Mouse (Mus musculus): ENCODE measurements around the gene Vpreb2. TPM values are rescaled to one million over a fixed set of nuclear protein-coding genes. Genes with fewer than 3 reads are reported as not detected.
"Not testable (repeated sequence)": the region's sequence is repeated elsewhere in the genome, so short reads cannot be mapped to it uniquely, and the experiment has no call there.

Gene Vpreb2
- polyA plus RNA-seq, 1 experiment from 2014 or later, result not detected

- H3K4me2 ChIP-seq (replicated peaks; ENCODE audit: low read depth, low read length), result no peak overlapping the region
- 73% methylated on average over 5 of the region's 5 CpGs for WGBS
Observed at GRCm38 (mm10) chr16:17984231-17984630, 4.0 kb downstream of the Vpreb2 start.

GRCm38 (mm10) chr16:17985078-17985477, 4.8 kb downstream of the Vpreb2 start:
- no peak for ATAC-seq (ENCODE audit: low FRiP score, low TSS enrichment)
- Histone ChIP-seq H3K9me3 (ENCODE audit: control insufficient read depth, low read length) (peaks cover 5% of the 10 kb centered on the region; the same call in 1 of the 2 replicates), H3K4me1 (ENCODE audit: control insufficient read depth, insufficient read depth, low read length) (no peaks in the 10 kb centered on the region), H3K27me3 (ENCODE audit: control insufficient read depth, insufficient read depth, low read length) (no peaks in the 10 kb centered on the region), H3K9ac (ENCODE audit: low read depth, low read length) (no peak overlapping the region), H3K4me2 (replicated peaks; ENCODE audit: low read depth, low read length) (no peak overlapping the region), H3K36me3 (ENCODE audit: control insufficient read depth, insufficient read depth, low read length) (no peaks in the 10 kb centered on the region), H3K27ac (ENCODE audit: low read depth, low read length) (no peak overlapping the region), H3K4me3 (ENCODE audit: low read length) (no peak overlapping the region)
- WGBS, result 63% methylated on average over 5 of the region's 5 CpGs

More at GRCm38 (mm10) chr16:17984231-17984630, 4.0 kb downstream of the Vpreb2 start:
- Histone ChIP-seq H3K4me1 (ENCODE audit: control insufficient read depth, insufficient read depth, low read length) (no peaks in the 10 kb centered on the region), H3K27me3 (ENCODE audit: control insufficient read depth, insufficient read depth, low read length) (no peaks in the 10 kb centered on the region), H3K9ac (ENCODE audit: low read depth, low read length) (no peak overlapping the region), H3K9me3 (ENCODE audit: control insufficient read depth, low read length) (no peaks in the 10 kb centered on the region), H3K4me3 (ENCODE audit: low read length) (no peak overlapping the region), H3K27ac (ENCODE audit: low read depth, low read length) (no peak overlapping the region), H3K36me3 (ENCODE audit: control insufficient read depth, insufficient read depth, low read length) (no peaks in the 10 kb centered on the region)
- ATAC-seq (ENCODE audit: low FRiP score, low TSS enrichment), result no peak

- no peak overlapping the region for H3K4me3 ChIP-seq (ENCODE audit: low read length)
- no peak overlapping the region for H3K27ac ChIP-seq (ENCODE audit: low read depth, low read length)
- H3K4me1 ChIP-seq (ENCODE audit: control insufficient read depth, insufficient read depth, low read length), result no peaks in the 10 kb centered on the region
- no peak for ATAC-seq (ENCODE audit: low FRiP score, low TSS enrichment)
- H3K36me3 ChIP-seq (ENCODE audit: control insufficient read depth, insufficient read depth, low read length), result no peaks in the 10 kb centered on the region
- H3K27me3 ChIP-seq (ENCODE audit: control insufficient read depth, insufficient read depth, low read length), result no peaks in the 10 kb centered on the region
- H3K9ac ChIP-seq (ENCODE audit: low read depth, low read length), result no peak overlapping the region
- no peak overlapping the region for H3K4me2 ChIP-seq (replicated peaks; ENCODE audit: low read depth, low read length)
- peaks cover 14% of the 10 kb centered on the region for H3K9me3 ChIP-seq (ENCODE audit: control insufficient read depth, low read length)
- WGBS, result 62% methylated on average over 10 of the region's 10 CpGs
Observed at GRCm38 (mm10) chr16:17986456-17987132, 6.4 kb downstream of the Vpreb2 start.

- Histone ChIP-seq H3K27ac (ENCODE audit: low read depth, low read length) (no peak overlapping the region), H3K4me3 (ENCODE audit: low read length) (no peak overlapping the region), H3K9ac (ENCODE audit: low read depth, low read length) (no peak overlapping the region), H3K27me3 (ENCODE audit: control insufficient read depth, insufficient read depth, low read length) (no peaks in the 10 kb centered on the region), H3K4me2 (replicated peaks; ENCODE audit: low read depth, low read length) (no peak overlapping the region), H3K36me3 (ENCODE audit: control insufficient read depth, insufficient read depth, low read length) (no peaks in the 10 kb centered on the region), H3K9me3 (ENCODE audit: control insufficient read depth, low read length) (peaks cover 20% of the 10 kb centered on the region), H3K4me1 (ENCODE audit: control insufficient read depth, insufficient read depth, low read length) (no peaks in the 10 kb centered on the region)
- 76% methylated on average over 1 of the region's 1 CpGs for WGBS
- ATAC-seq (ENCODE audit: low FRiP score, low TSS enrichment), result no peak
Observed at GRCm38 (mm10) chr16:17987703-17988102, 7.5 kb downstream of the Vpreb2 start.

- H3K36me3 ChIP-seq (ENCODE audit: control insufficient read depth, insufficient read depth, low read length); H3K4me2 ChIP-seq (replicated peaks; ENCODE audit: low read depth, low read length); H3K27me3 ChIP-seq (ENCODE audit: control insufficient read depth, insufficient read depth, low read length); H3K4me1 ChIP-seq (ENCODE audit: control insufficient read depth, insufficient read depth, low read length); H3K27ac ChIP-seq (ENCODE audit: low read depth, low read length); ATAC-seq (ENCODE audit: low FRiP score, low TSS enrichment); H3K4me3 ChIP-seq (ENCODE audit: low read length); H3K9ac ChIP-seq (ENCODE audit: low read depth, low read length): not testable (repeated sequence)
- WGBS, result 96% methylated on average over 16 of the region's 16 CpGs
- peaks cover 20% of the 10 kb centered on the region for H3K9me3 ChIP-seq (ENCODE audit: control insufficient read depth, low read length)
Observed at GRCm38 (mm10) chr16:17992321-17992720, 12.1 kb downstream of the Vpreb2 start.

- no peak for ATAC-seq (ENCODE audit: low FRiP score, low TSS enrichment)
- Histone ChIP-seq H3K27me3 (ENCODE audit: control insufficient read depth, insufficient read depth, low read length) (no peaks in the 10 kb centered on the region), H3K36me3 (ENCODE audit: control insufficient read depth, insufficient read depth, low read length) (no peaks in the 10 kb centered on the region), H3K4me3 (ENCODE audit: low read length) (no peak overlapping the region), H3K4me1 (ENCODE audit: control insufficient read depth, insufficient read depth, low read length) (no peaks in the 10 kb centered on the region), H3K4me2 (replicated peaks; ENCODE audit: low read depth, low read length) (no peak overlapping the region), H3K9ac (ENCODE audit: low read depth, low read length) (no peak overlapping the region), H3K27ac (ENCODE audit: low read depth, low read length) (no peak overlapping the region), H3K9me3 (ENCODE audit: control insufficient read depth, low read length) (no peaks in the 10 kb centered on the region)
- WGBS, result 92% methylated on average over 5 of the region's 5 CpGs
Observed at GRCm38 (mm10) chr16:17999668-18000067, 19.4 kb downstream of the Vpreb2 start.

- Histone ChIP-seq H3K27me3 (ENCODE audit: control insufficient read depth, insufficient read depth, low read length) (no peaks in the 10 kb centered on the region), H3K9me3 (ENCODE audit: control insufficient read depth, low read length) (no peaks in the 10 kb centered on the region), H3K9ac (ENCODE audit: low read depth, low read length) (no peak overlapping the region), H3K4me3 (ENCODE audit: low read length) (no peak overlapping the region), H3K4me2 (replicated peaks; ENCODE audit: low read depth, low read length) (no peak overlapping the region), H3K36me3 (ENCODE audit: control insufficient read depth, insufficient read depth, low read length) (no peaks in the 10 kb centered on the region), H3K27ac (ENCODE audit: low read depth, low read length) (no peak overlapping the region), H3K4me1 (ENCODE audit: control insufficient read depth, insufficient read depth, low read length) (no peaks in the 10 kb centered on the region)
- 75% methylated on average over 5 of the region's 5 CpGs for WGBS
- ATAC-seq (ENCODE audit: low FRiP score, low TSS enrichment), result no peak
Observed at GRCm38 (mm10) chr16:18004589-18004988, 24.4 kb downstream of the Vpreb2 start.

- Histone ChIP-seq H3K4me2 (replicated peaks; ENCODE audit: low read depth, low read length) (no peak overlapping the region), H3K36me3 (ENCODE audit: control insufficient read depth, insufficient read depth, low read length) (no peaks in the 10 kb centered on the region), H3K27me3 (ENCODE audit: control insufficient read depth, insufficient read depth, low read length) (no peaks in the 10 kb centered on the region), H3K4me3 (ENCODE audit: low read length) (no peak overlapping the region), H3K9ac (ENCODE audit: low read depth, low read length) (no peak overlapping the region), H3K9me3 (ENCODE audit: control insufficient read depth, low read length) (no peaks in the 10 kb centered on the region), H3K27ac (ENCODE audit: low read depth, low read length) (no peak overlapping the region), H3K4me1 (ENCODE audit: control insufficient read depth, insufficient read depth, low read length) (no peaks in the 10 kb centered on the region)
- no peak for ATAC-seq (ENCODE audit: low FRiP score, low TSS enrichment)
- WGBS, result 48% methylated on average over 4 of the region's 4 CpGs
Observed at GRCm38 (mm10) chr16:18007083-18007482, 26.9 kb downstream of the Vpreb2 start.

GRCm38 (mm10) chr16:18011101-18011500, 30.9 kb downstream of the Vpreb2 start:
- no peak for ATAC-seq (ENCODE audit: low FRiP score, low TSS enrichment)
- WGBS, result 78% methylated on average over 6 of the region's 6 CpGs
- H3K4me3 ChIP-seq (ENCODE audit: low read length), result no peak overlapping the region
- H3K27me3 ChIP-seq (ENCODE audit: control insufficient read depth, insufficient read depth, low read length), result no peaks in the 10 kb centered on the region
- H3K4me2 ChIP-seq (replicated peaks; ENCODE audit: low read depth, low read length), result no peak overlapping the region
- H3K27ac ChIP-seq (ENCODE audit: low read depth, low read length), result no peak overlapping the region
- no peaks in the 10 kb centered on the region for H3K36me3 ChIP-seq (ENCODE audit: control insufficient read depth, insufficient read depth, low read length)
- H3K9me3 ChIP-seq (ENCODE audit: control insufficient read depth, low read length), result no peaks in the 10 kb centered on the region
- no peaks in the 10 kb centered on the region for H3K4me1 ChIP-seq (ENCODE audit: control insufficient read depth, insufficient read depth, low read length)
- no peak overlapping the region for H3K9ac ChIP-seq (ENCODE audit: low read depth, low read length)

All from kidney, embryonic 14.5 days (tissue).